Mouse (Mus musculus) midbrain, embryonic 13.5 days (tissue): ENCODE measurements around the gene Osgin1. TPM values are rescaled to one million over a fixed set of nuclear protein-coding genes. Genes with fewer than 3 reads are reported as not detected.

Experiments
- ATAC-seq: fragments of 200-750 bp; cut with Nextera tagmentation; 2 replicates; pipeline ENCODE4 v1.8.0; 2017; ENCODE audit warnings: mild to moderate bottlenecking, moderate TSS enrichment, moderate library complexity
- H3K27ac ChIP-seq: fragments of 300-500 bp; sonication (generic); 2 replicates; pipeline ENCODE4 v1.5.1; 2015; ENCODE audit warnings: inconsistent platforms, mild to moderate bottlenecking, moderate library complexity
- H3K27me3 ChIP-seq: fragments of 300-500 bp; sonication (generic); 2 replicates; pipeline ENCODE4 v1.6.1; 2015; ENCODE audit warnings: mild to moderate bottlenecking, inconsistent platforms
- H3K36me3 ChIP-seq: fragments of 300-500 bp; sonication (generic); 2 replicates; pipeline ENCODE4 v1.6.1; 2015; ENCODE audit warnings: mild to moderate bottlenecking, inconsistent platforms
- H3K4me1 ChIP-seq: fragments of 300-500 bp; sonication (generic); replicated peaks from 2 replicates; pipeline ENCODE4 v1.6.1; 2015; ENCODE audit warnings: inconsistent platforms
- H3K4me2 ChIP-seq: fragments of 300-500 bp; sonication (generic); replicated peaks from 2 replicates; pipeline ENCODE4 v1.6.1; 2015; ENCODE audit warnings: moderate library complexity, mild to moderate bottlenecking, inconsistent platforms
- H3K4me3 ChIP-seq: fragments of 300-500 bp; sonication (generic); replicated peaks from 2 replicates; pipeline ENCODE4 v1.5.1; 2015; ENCODE audit warnings: mild to moderate bottlenecking, inconsistent platforms
- H3K9ac ChIP-seq: fragments of 300-500 bp; sonication (generic); replicated peaks from 2 replicates; pipeline ENCODE4 v1.6.1; 2015; ENCODE audit warnings: mild to moderate bottlenecking, inconsistent platforms
- H3K9me3 ChIP-seq: fragments of 300-500 bp; sonication (generic); 2 replicates; pipeline ENCODE4 v1.6.1; 2016; ENCODE audit warnings: mild to moderate bottlenecking, inconsistent platforms
- WGBS: fragments of 180-500 bp; shearing (Covaris S2); methylation state at CpG from one replicate; pipeline ENCODE4 v1.1.7; 2015; 5-methylcytosine and 5-hydroxymethylcytosine counted together
- polyA plus RNA-seq: library from polyadenylated mRNA; unstranded; fragments of >200 nt; fragmentation: Nextera tagmentation; extraction: Ambion mirVana; gene quantifications from 2 replicates; pipeline ENCODE4 v1.2.1, GENCODE M21; 2015

Osgin1 gene
- polyA plus RNA-seq, 1 experiment from 2014 or later: 0.28 TPM

DNA sequence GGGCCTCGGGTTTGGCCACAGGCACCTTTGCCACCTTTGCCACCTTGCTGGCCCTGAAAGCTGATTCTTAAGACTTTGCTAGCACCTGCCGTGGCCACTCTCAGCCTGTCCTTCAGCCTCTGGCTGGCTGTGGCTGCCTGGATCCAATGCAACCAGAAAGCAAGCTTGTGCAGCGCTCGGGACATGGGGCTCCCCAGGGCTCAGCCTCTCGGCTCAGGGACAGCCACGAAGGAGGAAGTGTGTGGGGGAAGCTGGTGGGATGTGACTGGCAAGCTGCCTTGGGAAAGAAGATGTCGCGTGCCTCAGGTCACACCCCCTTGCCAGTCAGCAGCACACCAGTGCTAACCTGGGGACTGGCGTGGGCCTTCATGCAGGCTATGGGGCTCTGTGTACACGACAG is 9.2 kb upstream of the Osgin1 start:
- no peaks in the 10 kb centered on the region for H3K36me3 ChIP-seq
- H3K4me3 ChIP-seq: no peak overlapping the region
- peaks cover 9% of the 10 kb centered on the region for H3K4me1 ChIP-seq
- H3K27me3 ChIP-seq: no peaks in the 10 kb centered on the region
- no peaks in the 10 kb centered on the region for H3K9me3 ChIP-seq
- H3K27ac ChIP-seq: peak overlapping the region; percentile 26; the same call in 1 of the 2 replicates
- WGBS: 85% methylated on average over 10 of the region's 10 CpGs
- H3K4me2 ChIP-seq: no peak overlapping the region
- ATAC-seq: no peak
- H3K9ac ChIP-seq: no peak overlapping the region

DNA sequence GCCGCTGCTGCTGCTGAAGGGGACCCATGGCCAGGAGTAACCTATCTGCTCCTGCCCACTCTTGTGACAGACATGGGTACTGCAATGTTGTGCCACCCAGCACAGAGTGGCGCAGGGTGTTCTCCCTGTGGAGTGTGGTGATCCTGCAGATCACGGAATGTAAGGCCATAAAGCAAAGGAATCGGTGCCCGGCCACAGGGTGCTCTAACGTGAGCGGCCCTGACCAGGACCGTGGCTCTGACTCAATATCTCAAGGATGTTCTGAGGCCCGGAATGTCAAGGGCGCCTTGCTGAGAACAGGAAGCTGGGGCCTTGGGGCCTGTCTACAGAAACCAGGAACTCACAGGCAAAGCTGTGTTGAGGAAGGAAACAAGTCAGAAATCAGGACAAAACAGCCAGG is 8.4 kb upstream of the Osgin1 start:
- Histone ChIP-seq H3K4me1 (peaks cover 6% of the 10 kb centered on the region), H3K9me3 (no peaks in the 10 kb centered on the region), H3K27ac (no peak overlapping the region), H3K36me3 (no peaks in the 10 kb centered on the region), H3K9ac (no peak overlapping the region), H3K27me3 (no peaks in the 10 kb centered on the region), H3K4me3 (no peak overlapping the region), H3K4me2 (no peak overlapping the region)
- 88% methylated on average over 10 of the region's 10 CpGs for WGBS
- ATAC-seq: no peak

DNA sequence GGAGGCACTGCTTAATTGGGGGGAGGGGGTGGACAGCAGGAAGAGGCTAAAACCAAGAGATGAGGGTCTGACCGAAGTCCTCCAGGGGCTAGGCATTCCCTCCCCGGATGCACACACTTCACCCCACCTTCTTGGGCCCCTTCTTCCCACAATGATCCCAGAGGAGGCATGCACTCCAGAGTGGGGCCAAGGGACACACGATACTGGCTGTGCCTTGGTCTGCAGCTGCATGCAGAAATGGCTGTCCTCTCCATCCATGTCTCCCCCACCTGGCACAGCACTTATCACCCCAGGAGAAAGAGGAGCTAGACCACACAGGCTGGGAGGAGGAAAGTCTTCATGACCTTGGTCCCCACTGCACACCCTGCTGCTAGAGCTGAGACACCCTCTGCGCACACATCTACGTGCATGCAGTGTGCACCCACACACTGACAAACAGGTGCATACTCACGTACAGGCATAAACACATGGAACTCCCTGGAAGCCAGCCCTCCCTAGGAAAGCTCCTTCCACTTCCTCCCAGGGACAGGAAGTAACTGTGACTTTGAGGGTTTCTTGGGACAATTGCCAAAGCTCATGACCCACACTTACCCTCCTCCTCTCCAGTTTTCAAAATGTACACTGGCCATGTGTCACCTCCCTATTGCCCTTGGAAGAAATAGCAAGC is 7.7 kb upstream of the Osgin1 start:
- H3K9ac ChIP-seq: no peak overlapping the region
- peaks cover 6% of the 10 kb centered on the region for H3K4me1 ChIP-seq
- H3K36me3 ChIP-seq: no peaks in the 10 kb centered on the region
- H3K27ac ChIP-seq: 0 out of 2 replicates have a peak overlapping the region, but pooled peaks have one; percentile 27
- ATAC-seq: no peak
- no peak overlapping the region for H3K4me2 ChIP-seq
- no peak overlapping the region for H3K4me3 ChIP-seq
- no peaks in the 10 kb centered on the region for H3K9me3 ChIP-seq
- H3K27me3 ChIP-seq: no peaks in the 10 kb centered on the region
- 88% methylated on average over 6 of the region's 6 CpGs for WGBS

DNA sequence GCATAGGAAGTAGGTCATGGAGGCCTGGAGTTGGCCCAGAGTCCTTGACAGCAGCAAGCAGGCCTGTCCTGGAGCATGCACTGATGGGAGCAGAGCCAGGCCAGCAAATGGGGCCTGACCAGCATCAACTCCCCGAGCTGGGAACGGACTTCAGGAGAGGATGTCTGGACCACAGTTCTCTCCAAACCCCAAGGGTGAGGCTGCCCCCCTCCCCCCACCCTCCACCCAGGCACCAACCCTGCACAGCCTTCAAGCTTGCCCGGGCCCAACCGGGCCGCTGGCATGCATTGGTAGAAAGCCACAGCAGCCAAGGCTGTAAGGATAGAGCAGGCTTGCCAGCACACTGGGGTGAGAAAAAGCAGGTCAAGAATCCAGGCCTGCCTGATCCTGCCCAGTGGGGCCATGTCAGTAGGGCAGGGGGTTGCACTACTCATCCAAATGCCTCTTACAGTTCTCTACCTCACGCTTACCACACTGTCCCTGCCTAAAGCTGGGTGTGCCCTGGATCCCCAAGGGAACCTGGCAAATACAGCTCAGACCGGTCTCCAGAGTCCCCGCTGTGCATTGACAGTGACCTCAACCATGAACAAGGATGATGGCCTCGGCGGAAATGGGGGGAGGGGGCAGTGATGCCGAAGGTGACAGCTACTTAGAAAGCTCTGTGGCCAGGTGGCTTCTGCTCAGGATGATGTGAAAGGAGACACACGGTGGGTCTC is 6.1 kb upstream of the Osgin1 start:
- H3K9ac ChIP-seq: no peak overlapping the region
- no peak overlapping the region for H3K4me2 ChIP-seq
- H3K36me3 ChIP-seq: no peaks in the 10 kb centered on the region
- no peak overlapping the region for H3K27ac ChIP-seq
- H3K4me3 ChIP-seq: no peak overlapping the region
- no peaks in the 10 kb centered on the region for H3K27me3 ChIP-seq
- no peaks in the 10 kb centered on the region for H3K4me1 ChIP-seq
- WGBS: 84% methylated on average over 12 of the region's 12 CpGs
- no peaks in the 10 kb centered on the region for H3K9me3 ChIP-seq
- ATAC-seq: no peak

DNA sequence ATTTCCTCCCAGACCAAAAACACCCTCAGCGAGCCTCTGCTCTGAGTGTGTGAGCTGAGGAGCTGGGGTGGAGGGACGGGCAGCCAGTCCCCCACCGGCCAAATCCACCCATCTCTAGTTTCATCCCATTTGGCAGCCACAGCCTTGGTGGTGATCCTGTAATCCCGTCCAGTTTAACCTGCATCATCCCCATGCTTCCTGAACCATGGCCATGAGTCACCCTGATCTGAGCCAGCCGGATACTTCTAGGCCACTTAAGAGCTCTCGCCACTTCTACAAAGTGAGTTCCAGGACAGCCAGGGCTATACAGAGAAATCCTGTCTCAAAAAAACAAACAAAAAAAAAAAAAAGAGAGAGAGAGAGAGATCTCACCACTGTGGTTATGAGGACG is 5.6 kb upstream of the Osgin1 start:
- no peaks in the 10 kb centered on the region for H3K27me3 ChIP-seq
- H3K9ac ChIP-seq: no peak overlapping the region
- no peak overlapping the region for H3K4me2 ChIP-seq
- WGBS: 82% methylated on average over 7 of the region's 7 CpGs
- no peaks in the 10 kb centered on the region for H3K9me3 ChIP-seq
- no peaks in the 10 kb centered on the region for H3K4me1 ChIP-seq
- H3K27ac ChIP-seq: no peak overlapping the region
- H3K36me3 ChIP-seq: no peaks in the 10 kb centered on the region
- no peak for ATAC-seq
- no peak overlapping the region for H3K4me3 ChIP-seq

DNA sequence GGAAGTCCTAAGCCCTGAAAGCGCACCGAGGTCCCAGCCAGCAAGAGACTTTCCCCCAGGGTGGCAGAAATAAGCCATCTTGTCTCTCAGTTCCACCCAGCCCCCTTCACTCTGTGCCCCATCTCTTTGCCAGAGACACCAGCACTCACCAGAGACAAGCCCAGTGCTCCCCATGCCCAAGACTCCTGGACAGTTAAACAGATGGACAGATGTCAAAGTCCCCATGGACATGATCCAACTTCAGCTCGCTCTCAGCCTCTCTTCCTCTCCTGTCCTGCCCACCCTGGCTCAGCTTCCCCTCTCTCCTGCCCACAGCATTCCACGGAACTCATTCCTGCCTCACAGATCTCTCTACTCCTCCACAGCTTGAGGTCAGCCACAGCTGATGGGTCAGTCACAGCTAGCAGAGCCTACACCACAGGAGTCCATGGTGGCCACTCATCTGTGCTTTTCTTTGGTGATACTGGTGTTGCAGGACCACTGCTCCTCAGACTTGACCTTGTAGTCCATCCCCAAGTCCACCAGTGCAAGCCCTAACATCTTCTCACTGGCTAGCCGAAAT is 5.1 kb upstream of the Osgin1 start:
- H3K27me3 ChIP-seq: no peaks in the 10 kb centered on the region
- H3K4me2 ChIP-seq: no peak overlapping the region
- 82% methylated on average over 5 of the region's 5 CpGs for WGBS
- H3K9me3 ChIP-seq: no peaks in the 10 kb centered on the region
- no peak overlapping the region for H3K4me3 ChIP-seq
- no peak overlapping the region for H3K27ac ChIP-seq
- H3K4me1 ChIP-seq: no peaks in the 10 kb centered on the region
- no peak for ATAC-seq
- no peak overlapping the region for H3K9ac ChIP-seq
- no peaks in the 10 kb centered on the region for H3K36me3 ChIP-seq

DNA sequence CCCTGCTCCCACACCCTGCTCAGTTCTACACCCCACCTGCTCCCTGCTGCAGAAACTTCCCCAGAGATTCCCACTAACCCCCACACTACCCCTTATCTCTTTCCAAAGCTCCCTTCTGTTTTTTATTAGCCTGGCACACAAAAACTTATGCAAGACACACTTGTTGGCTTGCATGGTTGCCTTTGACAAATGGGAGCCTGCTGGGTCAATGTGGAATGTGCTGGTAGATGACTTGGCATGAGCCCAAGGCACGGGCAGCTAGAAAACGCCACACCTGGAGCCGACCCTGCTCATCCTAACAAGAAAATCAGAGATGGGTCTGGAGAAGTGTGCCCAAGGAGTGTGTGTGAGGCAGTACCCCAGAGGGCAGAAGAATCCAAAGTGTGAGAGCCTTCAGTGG is 4.4 kb upstream of the Osgin1 start:
- WGBS: 87% methylated on average over 3 of the region's 3 CpGs
- Histone ChIP-seq H3K36me3 (no peaks in the 10 kb centered on the region), H3K9me3 (no peaks in the 10 kb centered on the region), H3K9ac (no peak overlapping the region), H3K4me1 (no peaks in the 10 kb centered on the region), H3K4me2 (no peak overlapping the region), H3K27ac (no peak overlapping the region), H3K27me3 (no peaks in the 10 kb centered on the region), H3K4me3 (no peak overlapping the region)
- no peak for ATAC-seq

DNA sequence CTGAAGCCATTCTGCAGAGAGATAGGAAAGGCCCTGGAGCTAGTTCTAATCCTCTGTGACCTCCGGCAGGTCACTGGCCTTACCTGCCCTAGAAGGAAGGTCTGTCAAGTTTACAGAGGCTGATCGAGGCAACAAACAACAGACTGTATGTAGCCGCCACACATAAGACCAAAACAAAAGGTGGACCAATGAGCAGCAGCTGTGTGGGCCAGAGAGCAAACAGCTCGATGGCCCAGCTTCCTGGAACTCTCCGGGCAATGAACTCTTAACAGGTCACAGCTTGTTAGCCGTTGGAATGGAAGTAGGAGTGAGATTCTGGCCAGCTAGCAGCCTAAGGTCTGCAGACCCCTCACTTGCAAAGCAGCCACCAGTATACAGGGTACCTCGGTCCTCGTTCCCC is 3.7 kb upstream of the Osgin1 start:
- Histone ChIP-seq H3K4me3 (no peak overlapping the region), H3K9me3 (no peaks in the 10 kb centered on the region), H3K36me3 (no peaks in the 10 kb centered on the region), H3K27me3 (no peaks in the 10 kb centered on the region), H3K4me2 (no peak overlapping the region), H3K27ac (no peak overlapping the region), H3K9ac (no peak overlapping the region), H3K4me1 (no peaks in the 10 kb centered on the region)
- 82% methylated on average over 8 of the region's 8 CpGs for WGBS
- ATAC-seq: no peak

DNA sequence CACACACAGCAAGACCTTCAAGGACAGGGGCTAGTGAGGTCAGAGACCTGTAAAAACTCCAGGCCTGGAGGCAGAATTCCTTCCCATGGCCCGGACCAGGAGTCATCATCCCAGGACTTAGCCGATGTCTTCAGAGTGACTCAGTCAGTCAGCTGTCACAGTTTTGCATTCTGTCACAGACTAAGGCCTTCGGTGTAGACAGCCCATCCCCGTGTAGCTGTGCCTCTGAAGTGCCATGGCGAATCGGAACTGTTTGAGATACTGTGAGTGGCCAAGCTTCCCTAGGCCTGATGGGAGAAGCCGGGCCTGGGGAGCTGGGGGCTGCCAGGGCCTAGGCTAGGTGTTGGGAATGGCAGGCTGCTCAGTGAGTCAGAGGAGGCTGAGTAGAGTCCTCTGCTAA is 3.2 kb upstream of the Osgin1 start:
- Histone ChIP-seq H3K9ac (no peak overlapping the region), H3K27ac (no peak overlapping the region), H3K4me3 (no peak overlapping the region), H3K9me3 (no peaks in the 10 kb centered on the region), H3K4me1 (no peaks in the 10 kb centered on the region), H3K4me2 (no peak overlapping the region), H3K27me3 (no peaks in the 10 kb centered on the region), H3K36me3 (no peaks in the 10 kb centered on the region)
- WGBS: 89% methylated on average over 7 of the region's 7 CpGs
- ATAC-seq: no peak

DNA sequence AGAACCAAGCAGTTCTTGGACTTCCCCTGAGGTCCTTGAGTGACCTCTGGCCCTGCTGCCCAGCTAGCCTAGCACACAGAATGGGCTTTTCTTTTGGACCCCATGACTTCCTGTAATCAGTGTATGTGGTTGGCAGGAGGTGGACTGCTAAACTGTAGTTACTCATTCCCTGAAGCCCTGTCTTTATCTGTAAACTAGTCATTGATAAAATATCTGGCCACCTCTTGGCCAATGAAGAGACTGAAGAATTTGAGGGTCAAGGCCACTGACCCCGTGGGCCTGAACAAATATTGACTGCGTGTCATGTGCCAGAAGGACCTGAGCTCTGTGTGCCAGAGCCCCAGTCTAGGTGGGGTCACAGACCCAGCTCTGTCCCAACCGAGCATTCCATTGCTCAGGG is 1.6 kb upstream of the Osgin1 start:
- H3K9ac ChIP-seq: no peak overlapping the region
- H3K27ac ChIP-seq: no peak overlapping the region
- ATAC-seq: no peak
- no peak overlapping the region for H3K4me3 ChIP-seq
- no peaks in the 10 kb centered on the region for H3K36me3 ChIP-seq
- no peaks in the 10 kb centered on the region for H3K27me3 ChIP-seq
- H3K4me1 ChIP-seq: no peaks in the 10 kb centered on the region
- H3K9me3 ChIP-seq: no peaks in the 10 kb centered on the region
- H3K4me2 ChIP-seq: no peak overlapping the region
- 57% methylated on average over 3 of the region's 3 CpGs for WGBS

DNA sequence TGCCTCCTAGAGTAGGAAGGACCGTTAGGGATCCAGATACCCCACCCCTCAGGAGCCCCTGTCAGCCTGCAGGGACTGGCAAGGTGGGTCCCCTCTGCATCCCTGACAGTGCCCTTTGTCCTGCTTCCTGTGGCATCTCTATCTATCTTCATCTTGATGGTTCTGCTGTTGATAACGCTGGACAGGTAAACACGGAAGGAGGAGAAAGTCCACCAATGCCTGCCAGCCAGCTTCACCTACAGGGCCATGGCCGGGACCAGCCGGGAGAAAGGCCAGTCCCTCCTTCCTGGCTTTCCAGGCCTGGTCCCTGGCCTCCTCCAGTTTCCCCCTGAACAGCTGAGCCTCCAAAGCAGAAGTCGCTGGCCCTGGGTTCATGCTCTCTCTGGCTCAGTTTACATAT is 645 bp downstream of the Osgin1 start:
- H3K4me2 ChIP-seq: no peak overlapping the region
- no peak for ATAC-seq
- H3K4me1 ChIP-seq: no peaks in the 10 kb centered on the region
- no peaks in the 10 kb centered on the region for H3K9me3 ChIP-seq
- 83% methylated on average over 6 of the region's 6 CpGs for WGBS
- no peak overlapping the region for H3K4me3 ChIP-seq
- no peak overlapping the region for H3K27ac ChIP-seq
- H3K27me3 ChIP-seq: no peaks in the 10 kb centered on the region
- H3K36me3 ChIP-seq: no peaks in the 10 kb centered on the region
- no peak overlapping the region for H3K9ac ChIP-seq

DNA sequence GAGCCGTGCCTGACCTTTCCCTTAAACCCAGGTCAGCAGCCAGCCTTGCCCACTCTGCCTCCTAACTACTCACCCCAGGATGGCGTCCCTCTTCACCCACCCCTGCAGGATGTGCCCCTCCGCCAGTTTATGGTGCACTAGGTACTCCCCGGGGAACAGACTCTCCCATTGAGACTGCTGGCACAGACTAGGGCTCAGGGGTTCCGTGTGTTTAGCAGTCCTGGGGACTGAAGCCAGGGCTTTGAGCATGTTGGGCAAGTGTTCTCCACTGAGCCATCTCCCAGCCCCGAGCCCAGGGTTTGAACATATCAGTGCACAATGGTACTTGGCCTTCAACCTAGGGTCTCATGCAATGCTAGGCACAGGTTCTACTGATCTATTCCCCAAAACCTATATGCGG is 1.6 kb downstream of the Osgin1 start:
- Histone ChIP-seq H3K27me3 (no peaks in the 10 kb centered on the region), H3K9me3 (no peaks in the 10 kb centered on the region), H3K4me3 (no peak overlapping the region), H3K4me2 (no peak overlapping the region), H3K36me3 (no peaks in the 10 kb centered on the region), H3K4me1 (peaks cover 9% of the 10 kb centered on the region), H3K27ac (no peak overlapping the region), H3K9ac (no peak overlapping the region)
- WGBS: 86% methylated on average over 7 of the region's 7 CpGs
- no peak for ATAC-seq
